Mouse (Mus musculus): ENCODE results near the gene Prdm5. TPM values are rescaled to one million over a fixed set of nuclear protein-coding genes. Genes with fewer than 3 reads are reported as not detected.

Prdm5 gene
- total RNA-seq, 2 experiments from 2014 or later, result 14.8 to 17.0 TPM

GRCm38 (mm10) chr6:65831443-65831842 lies 52.7 kb downstream of the Prdm5 start:
- DNase-seq, result no peak

GRCm38 (mm10) chr6:65834013-65834412 lies 55.2 kb downstream of the Prdm5 start:
- DNase-seq, result no peak

- no peak for DNase-seq
Measured at GRCm38 (mm10) chr6:65842579-65842978, 63.8 kb downstream of the Prdm5 start.

GRCm38 (mm10) chr6:65849127-65849526 lies 70.3 kb downstream of the Prdm5 start:
- DNase-seq, result no peak

- no peak for DNase-seq
Measured at GRCm38 (mm10) chr6:65849687-65850086, 70.9 kb downstream of the Prdm5 start.

- no peak for DNase-seq
Measured at GRCm38 (mm10) chr6:65850221-65850620, 71.4 kb downstream of the Prdm5 start.

GRCm38 (mm10) chr6:65854020-65854419 lies 75.2 kb downstream of the Prdm5 start:
- DNase-seq, result no peak

- no peak for DNase-seq
Measured at GRCm38 (mm10) chr6:65854585-65854984, 75.8 kb downstream of the Prdm5 start.

GRCm38 (mm10) chr6:65860609-65861008 lies 81.8 kb downstream of the Prdm5 start:
- no peak for DNase-seq

- DNase-seq, result no peak
Measured at GRCm38 (mm10) chr6:65862836-65863235, 84.0 kb downstream of the Prdm5 start.

- DNase-seq, result no peak
Measured at GRCm38 (mm10) chr6:65864233-65864632, 85.4 kb downstream of the Prdm5 start.

- DNase-seq, result no peak
Measured at GRCm38 (mm10) chr6:65864919-65865318, 86.1 kb downstream of the Prdm5 start.

- DNase-seq, result peak; percentile 55 to 63
Measured at GRCm38 (mm10) chr6:65865861-65866260, 87.1 kb downstream of the Prdm5 start.

GRCm38 (mm10) chr6:65871754-65872278 lies 93.0 kb downstream of the Prdm5 start:
- no peak for DNase-seq

GRCm38 (mm10) chr6:65878300-65878699 lies 99.5 kb downstream of the Prdm5 start:
- no peak for DNase-seq

GRCm38 (mm10) chr6:65888835-65889234 lies 110.0 kb downstream of the Prdm5 start:
- no peak for DNase-seq

- no peak for DNase-seq
Measured at GRCm38 (mm10) chr6:65892045-65892660, 113.4 kb downstream of the Prdm5 start.

- DNase-seq, result no peak
Measured at GRCm38 (mm10) chr6:65906657-65907182, 127.9 kb downstream of the Prdm5 start.

GRCm38 (mm10) chr6:65915421-65915820 lies 136.6 kb downstream of the Prdm5 start:
- no peak for DNase-seq

- DNase-seq, result no peak
Measured at GRCm38 (mm10) chr6:65921703-65922102, 142.9 kb downstream of the Prdm5 start.

- no peak for DNase-seq
Measured at GRCm38 (mm10) chr6:65923501-65924084, 144.8 kb downstream of the Prdm5 start.

GRCm38 (mm10) chr6:65925737-65926333 lies 147.0 kb downstream of the Prdm5 start:
- no peak for DNase-seq

- DNase-seq, result no peak
Measured at GRCm38 (mm10) chr6:65930523-65930922, 151.7 kb downstream of the Prdm5 start.

All from adrenal gland, postnatal 36 days (tissue).